Mouse (Mus musculus) kidney, embryonic 16.5 days (tissue): ENCODE measurements around the gene Fbxo2. TPM values are rescaled to one million over a fixed set of nuclear protein-coding genes. Genes with fewer than 3 reads are reported as not detected.

Source experiments
- ATAC-seq: fragments of 200-750 bp; cut with Nextera tagmentation; 2 replicates; pipeline ENCODE4 v1.8.0; 2017; ENCODE audit warnings: moderate TSS enrichment; ENCODE audit not compliant: low FRiP score, low TSS enrichment
- H3K27ac ChIP-seq: fragments of 300-500 bp; sonication (generic); 2 replicates; pipeline ENCODE4 v1.5.1; 2014; ENCODE audit warnings: low read length
- H3K27me3 ChIP-seq: fragments of 300-500 bp; sonication (generic); 2 replicates; pipeline ENCODE4 v1.6.1; 2014; ENCODE audit warnings: low read length, control low read depth, mixed read lengths; ENCODE audit not compliant: insufficient read depth
- H3K36me3 ChIP-seq: fragments of 300-500 bp; sonication (generic); 2 replicates; pipeline ENCODE4 v1.6.1; 2014; ENCODE audit warnings: low read length, control low read depth, mixed read lengths; ENCODE audit not compliant: insufficient read depth
- H3K4me1 ChIP-seq: fragments of 300-500 bp; sonication (generic); 2 replicates; pipeline ENCODE4 v1.6.1; 2014; ENCODE audit warnings: low read length, control low read depth, mixed read lengths; ENCODE audit not compliant: insufficient read depth
- H3K4me2 ChIP-seq: fragments of 300-500 bp; sonication (generic); replicated peaks from 2 replicates; pipeline ENCODE4 v1.6.1; 2014; ENCODE audit warnings: low read depth, low read length
- H3K4me3 ChIP-seq: fragments of 300-500 bp; sonication (generic); 2 replicates; pipeline ENCODE4 v1.5.1; 2014; ENCODE audit warnings: mild to moderate bottlenecking, low read length
- H3K9ac ChIP-seq: fragments of 300-500 bp; sonication (generic); replicated peaks from 2 replicates; pipeline ENCODE4 v1.6.1; 2014; ENCODE audit warnings: low read length
- H3K9me3 ChIP-seq: fragments of 300-500 bp; sonication (generic); 2 replicates; pipeline ENCODE4 v1.6.1; 2016; ENCODE audit warnings: low read length, control low read depth
- WGBS: fragments of 180-500 bp; shearing (Covaris S2); extraction: QIAGEN DNeasy Blood & Tissue Kit; methylation state at CpG from one replicate; pipeline ENCODE4 v1.1.7; 2014; 5-methylcytosine and 5-hydroxymethylcytosine counted together
- polyA plus RNA-seq: library from polyadenylated mRNA; unstranded; fragments of >200 nt; fragmentation: Nextera tagmentation; extraction: Ambion mirVana; gene quantifications from 2 replicates; pipeline ENCODE4 v1.2.1, GENCODE M21; 2015

The Fbxo2 gene
- polyA plus RNA-seq, 1 experiment from 2014 or later, result 1.8 TPM

- 92% methylated on average over 4 of the region's 4 CpGs for WGBS
- 0 out of 2 replicates have a peak, but pooled peaks cover 7% of the 10 kb centered on the region for H3K36me3 ChIP-seq
- ATAC-seq, result no peak
These were observed 6.4 kb upstream of the Fbxo2 start for GRCm38 (mm10) chr4:148154006-148154405.

GRCm38 (mm10) chr4:148154982-148155381, 5.4 kb upstream of the Fbxo2 start:
- 60% methylated on average over 3 of the region's 3 CpGs for WGBS
- ATAC-seq, result no peak
- no peak overlapping the region for H3K4me2 ChIP-seq

More at GRCm38 (mm10) chr4:148154006-148154405, 6.4 kb upstream of the Fbxo2 start:
- H3K27me3 ChIP-seq, result peaks cover 4% of the 10 kb centered on the region; the same call in 1 of the 2 replicates
- H3K9me3 ChIP-seq, result no peaks in the 10 kb centered on the region
- H3K4me3 ChIP-seq, result no peak overlapping the region
- H3K27ac ChIP-seq, result no peak overlapping the region
- H3K9ac ChIP-seq, result no peak overlapping the region
- H3K4me2 ChIP-seq, result no peak overlapping the region
- peaks cover 29% of the 10 kb centered on the region for H3K4me1 ChIP-seq

GRCm38 (mm10) chr4:148158436-148159348, 1.7 kb upstream of the Fbxo2 start:
- peak overlapping the region; percentile 70 for H3K9ac ChIP-seq
- H3K27me3 ChIP-seq, result peaks cover 43% of the 10 kb centered on the region
- 29% methylated on average over 27 of the region's 27 CpGs for WGBS
- H3K9me3 ChIP-seq, result no peaks in the 10 kb centered on the region
- peak overlapping the region; percentile 32; the same call in 1 of the 2 replicates for H3K27ac ChIP-seq
- peak overlapping the region; percentile 89 for H3K4me2 ChIP-seq
- H3K36me3 ChIP-seq, result 0 out of 2 replicates have a peak, but pooled peaks cover 7% of the 10 kb centered on the region
- peaks cover 25% of the 10 kb centered on the region for H3K4me1 ChIP-seq
- ATAC-seq, result peak; percentile 3; the same call in 1 of the 2 replicates
- peak overlapping the region; percentile 58 for H3K4me3 ChIP-seq

More at GRCm38 (mm10) chr4:148154982-148155381, 5.4 kb upstream of the Fbxo2 start:
- Histone ChIP-seq H3K9ac (no peak overlapping the region), H3K36me3 (0 out of 2 replicates have a peak, but pooled peaks cover 7% of the 10 kb centered on the region), H3K27me3 (peaks cover 6% of the 10 kb centered on the region; the same call in 1 of the 2 replicates), H3K27ac (no peak overlapping the region), H3K9me3 (no peaks in the 10 kb centered on the region), H3K4me1 (peaks cover 23% of the 10 kb centered on the region), H3K4me3 (no peak overlapping the region)

GRCm38 (mm10) chr4:148159544-148160435, 631 bp upstream of the Fbxo2 start:
- peak overlapping the region; percentile 70 for H3K9ac ChIP-seq
- H3K4me3 ChIP-seq, result peak overlapping the region; percentile 58
- peak overlapping the region; percentile 89 for H3K4me2 ChIP-seq
- H3K27me3 ChIP-seq, result peaks cover 54% of the 10 kb centered on the region
- peak overlapping the region; percentile 51 for H3K27ac ChIP-seq
- under 1% methylated on average over 45 of the region's 55 CpGs for WGBS
- peaks cover 25% of the 10 kb centered on the region for H3K4me1 ChIP-seq
- H3K36me3 ChIP-seq, result 0 out of 2 replicates have a peak, but pooled peaks cover 7% of the 10 kb centered on the region
- H3K9me3 ChIP-seq, result no peaks in the 10 kb centered on the region
- ATAC-seq, result peak; percentile 83

- H3K27me3 ChIP-seq, result peaks cover 80% of the 10 kb centered on the region
These were observed 3.6 kb downstream of the Fbxo2 start for GRCm38 (mm10) chr4:148164002-148164439.

GRCm38 (mm10) chr4:148164461-148164860, 4.0 kb downstream of the Fbxo2 start:
- ATAC-seq, result no peak

More at GRCm38 (mm10) chr4:148164002-148164439, 3.6 kb downstream of the Fbxo2 start:
- ATAC-seq, result peak; percentile 49
- peaks cover 29% of the 10 kb centered on the region for H3K4me1 ChIP-seq
- under 1% methylated on average over 29 of the region's 29 CpGs for WGBS
- no peaks in the 10 kb centered on the region for H3K36me3 ChIP-seq
- peak overlapping the region; percentile 50 for H3K4me2 ChIP-seq
- peak overlapping the region; percentile 33 for H3K4me3 ChIP-seq
- no peak overlapping the region for H3K27ac ChIP-seq
- no peaks in the 10 kb centered on the region for H3K9me3 ChIP-seq
- H3K9ac ChIP-seq, result peak overlapping the region; percentile 33

GRCm38 (mm10) chr4:148165551-148165950, 5.1 kb downstream of the Fbxo2 start:
- no peak overlapping the region for H3K4me3 ChIP-seq
- no peak overlapping the region for H3K9ac ChIP-seq
- H3K27me3 ChIP-seq, result peaks cover 86% of the 10 kb centered on the region
- no peak overlapping the region for H3K4me2 ChIP-seq
- no peaks in the 10 kb centered on the region for H3K9me3 ChIP-seq
- H3K36me3 ChIP-seq, result no peaks in the 10 kb centered on the region
- peaks cover 23% of the 10 kb centered on the region; the same call in 1 of the 2 replicates for H3K4me1 ChIP-seq
- H3K27ac ChIP-seq, result no peak overlapping the region
- 4% methylated on average over 17 of the region's 17 CpGs for WGBS
- ATAC-seq, result no peak

More at GRCm38 (mm10) chr4:148164461-148164860, 4.0 kb downstream of the Fbxo2 start:
- no peak overlapping the region for H3K27ac ChIP-seq
- 2% methylated on average over 16 of the region's 16 CpGs for WGBS
- H3K4me1 ChIP-seq, result peaks cover 26% of the 10 kb centered on the region; the same call in 1 of the 2 replicates
- H3K9ac ChIP-seq, result no peak overlapping the region
- peak overlapping the region; percentile 50 for H3K4me2 ChIP-seq
- no peaks in the 10 kb centered on the region for H3K36me3 ChIP-seq
- H3K4me3 ChIP-seq, result no peak overlapping the region
- no peaks in the 10 kb centered on the region for H3K9me3 ChIP-seq
- peaks cover 81% of the 10 kb centered on the region for H3K27me3 ChIP-seq

- Histone ChIP-seq H3K27ac (no peak overlapping the region), H3K27me3 (peaks cover 82% of the 10 kb centered on the region), H3K4me1 (peaks cover 16% of the 10 kb centered on the region; the same call in 1 of the 2 replicates), H3K4me2 (0 out of 2 replicates have a peak overlapping the region, but pooled peaks have one; percentile 27), H3K9ac (no peak overlapping the region), H3K36me3 (no peaks in the 10 kb centered on the region), H3K9me3 (no peaks in the 10 kb centered on the region), H3K4me3 (no peak overlapping the region)
- no peak for ATAC-seq
- WGBS, result 6% methylated on average over 10 of the region's 10 CpGs
These were observed 6.0 kb downstream of the Fbxo2 start for GRCm38 (mm10) chr4:148166431-148166830.

GRCm38 (mm10) chr4:148166986-148167385, 6.6 kb downstream of the Fbxo2 start:
- Histone ChIP-seq H3K36me3 (no peaks in the 10 kb centered on the region), H3K9me3 (no peaks in the 10 kb centered on the region), H3K27ac (no peak overlapping the region), H3K4me2 (0 out of 2 replicates have a peak overlapping the region, but pooled peaks have one; percentile 27), H3K4me3 (no peak overlapping the region), H3K27me3 (peaks cover 82% of the 10 kb centered on the region), H3K4me1 (peaks cover 16% of the 10 kb centered on the region; the same call in 1 of the 2 replicates), H3K9ac (no peak overlapping the region)
- 19% methylated on average over 4 of the region's 4 CpGs for WGBS
- ATAC-seq, result no peak
